Mouse (Mus musculus): Measurements from ENCODE around the gene Boc.

Boc gene

DNA sequence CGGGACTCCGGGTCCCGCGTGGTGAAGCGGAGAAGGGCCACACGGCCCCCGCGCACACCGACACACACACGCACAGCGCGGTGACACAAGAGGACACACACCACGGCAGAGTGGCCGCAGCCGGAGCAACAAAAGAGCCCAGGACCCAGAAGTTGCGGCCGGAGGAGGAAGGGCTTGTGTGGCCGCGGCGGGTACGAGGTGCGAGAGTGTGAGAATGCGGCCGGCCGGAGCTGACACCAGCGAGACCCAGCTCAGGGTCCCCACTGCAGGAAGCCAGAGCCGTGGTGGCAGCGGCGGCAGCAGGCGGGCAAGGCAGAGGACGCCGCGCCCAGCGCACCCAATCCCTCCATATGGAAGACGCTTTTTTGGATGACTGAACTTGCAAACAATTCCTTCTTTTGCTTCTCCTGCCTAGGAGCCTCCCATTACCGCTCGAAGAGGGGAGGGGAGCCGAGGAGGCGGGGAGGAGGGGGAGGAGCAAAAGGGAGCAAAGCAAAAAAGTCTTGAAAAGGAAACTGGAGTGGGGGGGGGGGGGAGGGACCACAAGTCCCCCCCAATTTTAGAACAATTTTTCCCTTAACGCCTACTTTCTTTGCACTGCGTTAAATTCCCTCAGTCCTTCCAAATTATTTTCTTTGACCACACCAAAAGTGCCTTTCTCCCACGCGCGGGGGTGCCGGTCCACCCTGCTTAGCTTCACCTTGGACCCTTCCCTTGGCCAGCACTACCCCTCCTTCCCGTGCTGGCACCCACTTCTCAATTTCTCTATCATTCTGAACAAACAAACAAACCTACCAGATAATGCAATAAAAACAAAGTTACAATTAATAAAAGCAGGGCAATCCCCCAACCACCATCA lies at the start of gene Boc:
Gene Boc, minus strand, starts transcription at position 427 of the 859 bp plus-strand sequence.
- DNase-seq = peak; percentile 78

DNA sequence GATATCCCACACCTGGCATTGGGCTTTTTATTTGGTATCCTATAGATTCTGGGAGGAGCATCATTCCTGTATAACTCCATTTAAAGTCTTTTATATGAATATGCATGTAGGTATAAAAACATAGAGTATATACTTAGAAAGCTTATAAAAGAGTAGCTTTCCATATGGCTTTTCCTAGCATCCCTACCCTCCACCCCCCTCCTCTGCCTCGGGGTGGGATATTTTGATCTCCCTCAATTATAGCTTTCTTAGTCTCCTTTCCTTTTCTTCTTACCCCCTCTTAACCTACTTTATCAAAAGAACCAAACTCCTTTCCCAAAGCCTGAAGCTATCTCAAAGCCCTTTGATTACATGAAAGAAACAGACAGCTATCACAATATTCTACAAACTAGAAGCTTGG lies 47.9 kb upstream of the Boc start:
- DNase-seq = no peak

- no peak for DNase-seq
Measured at GRCm38 (mm10) chr16:44604021-44604616, 45.4 kb upstream of the Boc start.

GRCm38 (mm10) chr16:44601999-44602794 lies 43.5 kb upstream of the Boc start:
- no peak for DNase-seq

DNA sequence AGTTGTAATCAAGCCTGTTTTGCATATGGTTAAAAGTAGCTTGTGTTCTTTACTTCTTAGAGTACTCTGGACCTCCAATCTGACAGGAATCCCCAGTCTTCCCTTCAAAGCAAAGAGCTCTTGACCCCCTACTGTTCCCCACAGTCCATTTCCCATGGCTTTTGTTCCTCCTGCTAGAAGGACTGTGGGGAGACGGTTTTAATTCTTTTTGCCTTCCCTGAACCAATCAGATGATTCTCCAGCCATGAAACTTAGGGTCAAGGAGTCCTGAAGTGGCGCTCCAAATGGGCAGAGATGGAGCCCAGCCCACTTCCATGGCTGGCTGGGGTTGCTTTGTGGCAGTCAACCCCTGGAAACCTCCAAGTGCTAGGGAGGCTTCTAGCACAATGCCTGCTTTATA lies 42.5 kb upstream of the Boc start:
- no peak for DNase-seq

GRCm38 (mm10) chr16:44597106-44597806 lies 38.6 kb upstream of the Boc start:
- DNase-seq = no peak

- DNase-seq = no peak
Measured at GRCm38 (mm10) chr16:44589506-44589905, 30.8 kb upstream of the Boc start.

- no peak for DNase-seq
Measured at GRCm38 (mm10) chr16:44579421-44580024, 20.8 kb upstream of the Boc start.

DNA sequence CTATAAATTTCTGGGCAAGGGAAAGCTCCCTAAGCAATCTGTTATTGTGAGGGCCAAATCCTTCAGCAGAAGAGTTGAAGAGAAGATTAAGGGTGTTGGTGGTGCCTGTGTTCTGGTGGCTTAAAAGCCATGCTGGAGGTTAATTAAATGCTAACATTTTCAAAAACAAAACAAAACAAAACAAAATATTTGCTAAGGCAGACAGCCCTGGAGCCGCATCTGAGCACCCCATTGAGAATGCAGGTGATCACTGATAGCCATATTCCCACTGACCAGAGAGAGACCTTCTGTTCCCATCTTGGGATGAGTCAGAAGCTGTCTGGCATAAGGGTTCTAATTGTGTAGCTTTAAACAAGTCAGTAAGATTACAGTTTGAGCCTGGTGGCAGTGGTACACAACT lies 19.9 kb upstream of the Boc start:
- no peak for DNase-seq

DNA sequence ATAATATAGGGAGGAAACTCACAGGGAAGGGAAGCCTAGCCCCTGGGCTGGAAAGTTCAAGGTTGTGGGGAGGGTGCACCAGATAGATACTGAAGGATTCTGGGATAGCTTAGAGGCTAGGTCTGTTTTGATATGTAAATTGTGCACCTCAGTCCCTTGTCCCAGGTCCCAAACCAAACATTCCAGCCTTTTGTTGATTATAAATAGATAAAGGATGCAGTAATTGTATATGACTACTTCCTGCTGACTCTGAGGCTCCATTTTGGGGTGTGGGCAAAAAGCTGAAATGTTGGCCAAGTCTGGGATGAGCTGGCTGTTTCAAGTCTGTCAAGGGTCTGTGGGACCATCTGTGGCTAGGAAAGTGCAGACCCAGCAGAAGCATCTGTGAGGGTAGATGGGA lies 9.4 kb upstream of the Boc start:
- DNase-seq = no peak

DNA sequence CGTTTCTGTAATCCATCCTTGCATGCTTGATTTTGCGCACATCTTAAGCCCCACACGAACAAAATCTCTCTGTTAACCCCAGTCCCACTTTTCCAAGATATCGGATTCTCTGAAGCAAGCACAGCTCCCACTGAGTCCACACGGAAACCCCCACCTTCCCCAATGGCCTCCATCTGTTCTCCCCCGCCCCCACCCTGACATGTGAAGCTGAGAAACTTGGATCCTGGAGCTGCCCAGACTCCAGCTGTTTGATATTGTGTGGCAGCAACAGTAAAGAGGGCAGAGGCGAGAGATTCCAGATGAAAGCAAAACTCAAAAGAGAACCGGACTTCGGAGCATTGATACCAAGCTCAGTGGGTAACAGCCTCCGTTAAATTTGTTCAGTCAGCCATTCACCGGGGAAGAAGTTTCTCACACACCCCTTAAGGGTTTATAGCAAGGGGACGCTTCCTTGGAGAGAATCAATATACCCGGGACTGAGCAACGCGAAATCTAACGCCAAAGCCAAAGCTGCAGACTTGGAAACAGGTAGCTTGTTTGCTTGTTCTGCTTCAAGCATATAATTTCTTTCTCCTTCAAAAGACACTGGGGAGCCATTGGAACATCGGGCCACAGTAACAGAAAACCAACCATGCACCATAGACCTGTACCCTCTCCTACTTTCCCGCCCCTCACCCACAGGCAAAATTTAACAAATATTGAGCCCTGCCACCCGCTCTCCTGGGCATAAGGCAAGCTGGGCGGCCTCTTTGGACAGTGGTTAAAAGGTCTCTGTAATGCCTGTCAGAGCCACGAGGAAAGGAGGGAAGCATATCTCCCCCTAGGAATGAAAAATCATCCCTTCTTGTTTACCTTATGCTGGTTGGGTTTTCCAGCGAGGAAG lies 6.9 kb upstream of the Boc start:
- DNase-seq = no peak

GRCm38 (mm10) chr16:44564359-44564758 lies 5.7 kb upstream of the Boc start:
- DNase-seq = no peak

DNA sequence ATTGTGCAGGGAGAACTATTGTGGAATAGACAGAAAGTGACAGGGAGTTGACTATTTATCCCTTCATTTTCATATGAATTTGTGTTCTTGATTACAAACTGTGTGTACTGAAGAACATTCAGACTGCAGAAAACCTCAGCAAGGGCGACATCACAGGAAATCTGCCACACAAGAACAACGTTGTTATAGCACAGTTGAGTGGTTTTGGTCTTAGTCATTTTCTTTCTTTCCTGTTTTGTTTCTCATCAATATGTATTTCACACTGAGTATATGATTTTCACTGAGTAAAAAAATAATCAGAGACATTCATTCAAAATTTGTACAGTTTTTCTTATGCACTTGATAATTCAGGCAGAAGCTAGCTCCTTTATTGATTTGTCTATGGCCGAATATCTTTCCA lies 3.4 kb upstream of the Boc start:
- no peak for DNase-seq

DNA sequence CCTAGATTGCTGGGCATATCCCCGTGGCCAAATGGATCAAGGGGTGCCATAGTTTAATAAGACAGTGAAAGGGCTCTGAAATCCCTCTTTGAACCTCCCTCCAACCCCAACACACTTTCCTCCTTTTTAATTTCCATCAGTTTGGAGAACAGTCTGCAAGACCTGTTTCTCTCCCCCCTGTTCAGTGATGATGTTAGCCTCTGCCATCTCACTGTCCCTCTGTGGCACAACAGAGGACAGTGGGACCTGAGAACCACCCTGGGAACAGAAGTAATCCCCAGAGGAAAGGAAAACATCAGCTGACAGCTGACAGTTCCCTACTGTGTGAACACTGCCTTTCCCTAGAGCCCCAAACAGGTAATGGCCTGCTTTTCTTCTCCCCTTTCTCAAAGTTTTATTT lies 1.5 kb upstream of the Boc start:
- DNase-seq = no peak

DNA sequence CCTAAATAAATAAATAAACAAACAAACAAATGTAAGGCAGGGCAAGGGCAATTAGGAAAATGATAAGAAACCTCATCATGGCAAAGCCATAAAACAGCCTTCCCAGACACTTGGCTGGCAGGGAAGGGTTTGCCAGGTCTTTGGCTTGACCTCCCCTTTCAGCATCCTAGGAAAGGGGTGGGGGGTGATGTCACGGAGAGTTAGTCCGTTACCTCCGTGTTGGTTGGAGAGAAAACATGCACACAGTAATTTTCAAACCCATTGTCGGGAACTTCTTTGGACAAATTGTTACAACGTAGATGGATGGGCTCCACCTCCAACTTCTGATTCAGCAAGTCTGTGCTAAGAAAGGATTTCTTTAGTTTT lies 616 bp upstream of the Boc start:
- DNase-seq = no peak

GRCm38 (mm10) chr16:44557661-44558470 lies 831 bp downstream of the Boc start:
- peak; percentile 79 for DNase-seq

- DNase-seq = peak; percentile 33
Measured at GRCm38 (mm10) chr16:44557084-44557483, 1.6 kb downstream of the Boc start.

GRCm38 (mm10) chr16:44555791-44556709 lies 2.6 kb downstream of the Boc start:
- no peak for DNase-seq

DNA sequence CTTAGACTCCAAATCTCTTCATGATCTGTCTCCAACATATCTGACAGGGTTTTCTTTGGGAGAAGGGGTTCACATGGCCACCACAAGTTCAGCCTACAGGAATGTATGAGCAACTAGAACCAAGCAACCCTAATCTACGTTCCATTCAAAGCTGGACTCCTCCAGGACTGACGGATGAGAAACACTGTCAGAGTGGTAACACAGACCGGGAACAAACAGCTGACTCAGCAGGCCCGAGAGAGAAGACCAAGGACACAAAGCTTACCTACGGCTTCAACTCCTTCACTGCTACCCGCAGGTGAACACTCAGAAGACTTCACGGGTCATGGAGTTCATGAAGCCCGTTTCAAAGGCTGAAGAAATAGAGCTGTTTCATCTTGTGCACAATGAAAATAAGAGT lies 4.8 kb downstream of the Boc start:
- DNase-seq = no peak

- DNase-seq = no peak
Measured at GRCm38 (mm10) chr16:44552726-44553125, 6.0 kb downstream of the Boc start.

All from cerebellum, adult 11 months (tissue).